Mouse (Mus musculus) midbrain, postnatal 0 days (tissue): ENCODE results near the gene Slc16a13. TPM values are rescaled to one million over a fixed set of nuclear protein-coding genes. Genes with fewer than 3 reads are reported as not detected.
A peak's percentile ranks its signal among the peaks of the same experiment; 100 is the strongest.
"Not testable (repeated sequence)": the region's sequence is repeated elsewhere in the genome, so short reads cannot be mapped to it uniquely, and the experiment has no call there.

ENCODE experiments used
- ATAC-seq: fragments of 200-750 bp; cut with Nextera tagmentation; 2 replicates; pipeline ENCODE4 v1.8.0; 2017; ENCODE audit warnings: moderate number of reproducible peaks, mild to moderate bottlenecking, moderate TSS enrichment, moderate library complexity; ENCODE audit not compliant: low FRiP score
- DNase-seq: peaks from one replicate; pipeline ENCODE4 v3.0.0-alpha.2; 2015; ENCODE audit warnings: low spot score
- H3K27ac ChIP-seq: fragments of 300-500 bp; sonication (generic); 2 replicates; pipeline ENCODE4 v1.5.1; 2014; ENCODE audit warnings: low read depth, mild to moderate bottlenecking, low read length, mixed read lengths
- H3K27me3 ChIP-seq: fragments of 300-500 bp; sonication (generic); 2 replicates; pipeline ENCODE4 v1.6.1; 2014; ENCODE audit warnings: low read length, control low read depth, mixed read lengths; ENCODE audit not compliant: insufficient read depth
- H3K36me3 ChIP-seq: fragments of 300-500 bp; sonication (generic); 2 replicates; pipeline ENCODE4 v1.6.1; 2014; ENCODE audit warnings: low read length, control low read depth, mixed read lengths; ENCODE audit not compliant: insufficient read depth
- H3K4me1 ChIP-seq: fragments of 300-500 bp; sonication (generic); 2 replicates; pipeline ENCODE4 v1.6.1; 2014; ENCODE audit warnings: mild to moderate bottlenecking, control low read depth, antibody characterized with exemption, low read length, mixed read lengths; ENCODE audit not compliant: insufficient read depth
- H3K4me2 ChIP-seq: fragments of 300-500 bp; sonication (generic); 2 replicates; pipeline ENCODE4 v1.6.1; 2014; ENCODE audit warnings: low read depth, mild to moderate bottlenecking, low read length, mixed read lengths; ENCODE audit not compliant: poor library complexity, severe bottlenecking
- H3K4me3 ChIP-seq: fragments of 300-500 bp; sonication (generic); 2 replicates; pipeline ENCODE4 v1.5.1; 2014; ENCODE audit warnings: low read depth, mild to moderate bottlenecking, low read length, moderate library complexity
- H3K9ac ChIP-seq: fragments of 300-500 bp; sonication (generic); replicated peaks from 2 replicates; pipeline ENCODE4 v1.6.1; 2014; ENCODE audit warnings: mild to moderate bottlenecking, low read length, moderate library complexity, mixed read lengths; ENCODE audit not compliant: poor library complexity, severe bottlenecking
- H3K9me3 ChIP-seq: fragments of 300-500 bp; sonication (generic); 2 replicates; pipeline ENCODE4 v1.6.1; 2016; ENCODE audit warnings: low read length, control low read depth
- CTCF ChIP-seq: IDR thresholded peaks from 2 replicates; pipeline ENCODE4 v1.5.1; 2016; ENCODE audit warnings: antibody characterized with exemption, mild to moderate bottlenecking
- WGBS: fragments of 180-500 bp; shearing (Covaris S2); extraction: QIAGEN DNeasy Blood & Tissue Kit; methylation state at CpG from one replicate; pipeline ENCODE4 v1.1.7; 2014; 5-methylcytosine and 5-hydroxymethylcytosine counted together
- microRNA counts: library from miRNA; unstranded; fragments of <30 nt; microRNA quantifications from one replicate; lab custom pipeline; 2015
- microRNA-seq: library from miRNA; unstranded; fragments of <30 nt; microRNA quantifications from one replicate; pipeline ENCODE4, GENCODE M21; 2016; ENCODE audit warnings: borderline number of aligned reads
- polyA plus RNA-seq: library from polyadenylated mRNA; unstranded; fragments of >200 nt; fragmentation: Nextera tagmentation; extraction: Ambion mirVana; gene quantifications from 2 replicates; pipeline ENCODE4 v1.2.1, GENCODE M21; 2015
- total RNA-seq: library from RNA; depleted of rRNA; stranded (reverse); fragments of >200 nt; gene quantifications from 2 replicates; pipeline ENCODE4 v1.2.3, GENCODE M21; 2014; rRNA removed

Slc16a13 gene
- total and polyA plus RNA-seq, 2 experiments from 2014 or later: 9.9 to 26.1 TPM

- no peak overlapping the region for H3K4me3 ChIP-seq
- no peak overlapping the region for H3K4me2 ChIP-seq
- no peak for ATAC-seq
- H3K9me3 ChIP-seq: no peaks in the 10 kb centered on the region
- H3K27me3 ChIP-seq: no peaks in the 10 kb centered on the region
- DNase-seq: peak; percentile 34
- no peaks in the 10 kb centered on the region for H3K36me3 ChIP-seq
- no peaks in the 10 kb centered on the region for H3K4me1 ChIP-seq
- WGBS: 77% methylated on average over 7 of the region's 7 CpGs
- TF ChIP-seq CTCF: no peak
- H3K27ac ChIP-seq: no peak overlapping the region
- no peak overlapping the region for H3K9ac ChIP-seq
Observed at GRCm38 (mm10) chr11:70170291-70170690, 50.6 kb downstream of the Slc16a13 start.

GRCm38 (mm10) chr11:70169471-70169870 is 51.4 kb downstream of the Slc16a13 start:
- not testable (repeated sequence) for H3K4me1 ChIP-seq, H3K4me2 ChIP-seq, H3K4me3 ChIP-seq, H3K36me3 ChIP-seq, H3K27me3 ChIP-seq, DNase-seq, H3K27ac ChIP-seq, H3K9ac ChIP-seq, H3K9me3 ChIP-seq, ATAC-seq
- 89% methylated on average over 7 of the region's 7 CpGs for WGBS

GRCm38 (mm10) chr11:70168136-70168535 is 52.7 kb downstream of the Slc16a13 start:
- 72% methylated on average over 7 of the region's 7 CpGs for WGBS
- H3K4me2 ChIP-seq: no peak overlapping the region
- no peak for ATAC-seq

More at GRCm38 (mm10) chr11:70168136-70168535, 52.7 kb downstream of the Slc16a13 start:
- H3K27me3 ChIP-seq: no peaks in the 10 kb centered on the region
- DNase-seq: no peak
- no peak overlapping the region for H3K27ac ChIP-seq
- no peak overlapping the region for H3K9ac ChIP-seq
- no peak for TF ChIP-seq CTCF
- no peaks in the 10 kb centered on the region for H3K36me3 ChIP-seq
- H3K9me3 ChIP-seq: no peaks in the 10 kb centered on the region
- no peak overlapping the region for H3K4me3 ChIP-seq
- no peaks in the 10 kb centered on the region for H3K4me1 ChIP-seq

MicroRNA genes within 50 kb of the gene (microRNA counts, 519-probe panel; counts per million panel counts)
- microRNA mmu-miR-195 (lab: Ali Mortazavi, UCI) (528 counts per million, percentile 58 among the panel's probes with 10 or more counts), microRNA mmu-miR-497 (lab: Ali Mortazavi, UCI) (528 counts per million, percentile 58 among the panel's probes with 10 or more counts)

Small RNA genes lying within 50 kb of the gene (microRNA-seq; reads per million reads assigned to microRNA genes)
- gene Mir195a (917 reads per million, percentile 74 among the genes with 10 or more reads in this experiment), gene Mir497 (not detected), gene Mir497b (not detected)

Other genes with a start within 250 kb of the Slc16a13 start
- gene Ctdnep1, start 239.9 kb downstream of the Slc16a13 start, total RNA-seq: 39.6 and 42.9 TPM in 2 replicates
- gene Ctdnep1, start 239.9 kb downstream of the Slc16a13 start, polyA plus RNA-seq: 22.3 and 24.1 TPM in 2 replicates
- gene Elp5, start 238.5 kb downstream of the Slc16a13 start, total RNA-seq: 109 and 157 TPM in 2 replicates
- 171 and 182 TPM in 2 replicates for gene Elp5, start 238.5 kb downstream of the Slc16a13 start, polyA plus RNA-seq
- gene Gabarap, start 229.9 kb downstream of the Slc16a13 start, total RNA-seq: 197 and 226 TPM in 2 replicates
- 501 and 511 TPM in 2 replicates for gene Gabarap, start 229.9 kb downstream of the Slc16a13 start, polyA plus RNA-seq
- gene Phf23, start 225.3 kb downstream of the Slc16a13 start, total RNA-seq: 42.4 and 45.2 TPM in 2 replicates
- 37.6 and 40.0 TPM in 2 replicates for gene Phf23, start 225.3 kb downstream of the Slc16a13 start, polyA plus RNA-seq
- gene Dvl2, start 220.5 kb downstream of the Slc16a13 start, total RNA-seq: 31.5 and 33.3 TPM in 2 replicates
- 19.0 and 20.0 TPM in 2 replicates for gene Dvl2, start 220.5 kb downstream of the Slc16a13 start, polyA plus RNA-seq
- gene Acadvl, start 205.7 kb downstream of the Slc16a13 start, total RNA-seq: 35.9 and 42.7 TPM in 2 replicates
- gene Acadvl, start 205.7 kb downstream of the Slc16a13 start, polyA plus RNA-seq: 62.1 and 64.2 TPM in 2 replicates
- 256 and 269 TPM in 2 replicates for gene Dlg4, start 204.1 kb downstream of the Slc16a13 start, total RNA-seq
- 16.1 and 18.1 TPM in 2 replicates for gene Dlg4, start 204.1 kb downstream of the Slc16a13 start, polyA plus RNA-seq
- 1.2 and 7.2 TPM in 2 replicates for gene Asgr1, start 167.0 kb downstream of the Slc16a13 start, total RNA-seq
- gene Asgr1, start 167.0 kb downstream of the Slc16a13 start, polyA plus RNA-seq: 4.1 and 4.5 TPM in 2 replicates
- gene Asgr2, start 128.4 kb downstream of the Slc16a13 start, total RNA-seq: not detected in 2 replicates
- not detected in 2 replicates for gene Asgr2, start 128.4 kb downstream of the Slc16a13 start, polyA plus RNA-seq
- 0.11 and 0.85 TPM in 2 replicates for gene Mgl2, start 90.7 kb downstream of the Slc16a13 start, total RNA-seq
- gene Mgl2, start 90.7 kb downstream of the Slc16a13 start, polyA plus RNA-seq: 0.26 and 0.60 TPM in 2 replicates
- gene Clec10a, start 64.9 kb downstream of the Slc16a13 start, total RNA-seq: 0.42 and 0.44 TPM in 2 replicates
- gene Clec10a, start 64.9 kb downstream of the Slc16a13 start, polyA plus RNA-seq: 0.57 and 1.3 TPM in 2 replicates
- 22.2 and 28.2 TPM in 2 replicates for gene Slc16a11, start 8.3 kb downstream of the Slc16a13 start, total RNA-seq
- 15.2 and 18.0 TPM in 2 replicates for gene Slc16a11, start 8.3 kb downstream of the Slc16a13 start, polyA plus RNA-seq
- gene Bcl6b, start 8.7 kb upstream of the Slc16a13 start, total RNA-seq: 3.8 and 6.8 TPM in 2 replicates
- 2.4 and 2.7 TPM in 2 replicates for gene Bcl6b, start 8.7 kb upstream of the Slc16a13 start, polyA plus RNA-seq
- gene 0610010K14Rik, start 16.9 kb upstream of the Slc16a13 start, total RNA-seq: 43.0 and 76.9 TPM in 2 replicates
- 138 and 154 TPM in 2 replicates for gene 0610010K14Rik, start 16.9 kb upstream of the Slc16a13 start, polyA plus RNA-seq
- gene Gm21988, start 18.8 kb upstream of the Slc16a13 start, total RNA-seq: 3.4 and 5.5 TPM in 2 replicates
- 18.6 and 20.1 TPM in 2 replicates for gene Gm21988, start 18.8 kb upstream of the Slc16a13 start, polyA plus RNA-seq
- 66.1 and 81.2 TPM in 2 replicates for gene Rnasek, start 18.8 kb upstream of the Slc16a13 start, total RNA-seq
- 588 and 612 TPM in 2 replicates for gene Rnasek, start 18.8 kb upstream of the Slc16a13 start, polyA plus RNA-seq
- 0.16 and 0.57 TPM in 2 replicates for gene Alox12, start 34.3 kb upstream of the Slc16a13 start, total RNA-seq
- gene Alox12, start 34.3 kb upstream of the Slc16a13 start, polyA plus RNA-seq: 0.29 and 0.35 TPM in 2 replicates
- gene Alox12e, start 101.6 kb upstream of the Slc16a13 start, total RNA-seq: 0.05 TPM in 1 of 2 replicates, not detected in the other
- gene Alox12e, start 101.6 kb upstream of the Slc16a13 start, polyA plus RNA-seq: 0.16 and 0.31 TPM in 2 replicates
- gene Alox15, start 131.0 kb upstream of the Slc16a13 start, total RNA-seq: not detected in 2 replicates
- gene Alox15, start 131.0 kb upstream of the Slc16a13 start, polyA plus RNA-seq: 0.16 and 0.28 TPM in 2 replicates
- gene Pelp1, start 189.0 kb upstream of the Slc16a13 start, total RNA-seq: 35.6 and 55.1 TPM in 2 replicates
- 28.0 and 28.3 TPM in 2 replicates for gene Pelp1, start 189.0 kb upstream of the Slc16a13 start, polyA plus RNA-seq
- gene Arrb2, start 211.6 kb upstream of the Slc16a13 start, total RNA-seq: 99.9 and 119 TPM in 2 replicates
- 55.0 and 55.6 TPM in 2 replicates for gene Arrb2, start 211.6 kb upstream of the Slc16a13 start, polyA plus RNA-seq
- gene Med11, start 230.9 kb upstream of the Slc16a13 start, total RNA-seq: 23.7 and 30.1 TPM in 2 replicates
- 28.2 and 36.8 TPM in 2 replicates for gene Med11, start 230.9 kb upstream of the Slc16a13 start, polyA plus RNA-seq
- gene Zmynd15, start 238.4 kb upstream of the Slc16a13 start, total RNA-seq: 0.44 and 0.71 TPM in 2 replicates
- 0.47 and 0.70 TPM in 2 replicates for gene Zmynd15, start 238.4 kb upstream of the Slc16a13 start, polyA plus RNA-seq
- 1.2 and 1.9 TPM in 2 replicates for gene Cxcl16, start 238.9 kb upstream of the Slc16a13 start, total RNA-seq
- gene Cxcl16, start 238.9 kb upstream of the Slc16a13 start, polyA plus RNA-seq: 3.1 and 3.2 TPM in 2 replicates